Mouse (Mus musculus) G1E (cell line): ENCODE data around the gene Tigd4. TPM values are rescaled to one million over a fixed set of nuclear protein-coding genes. Genes with fewer than 3 reads are reported as not detected.

Experiments
- ATAC-seq: 2 replicates; pipeline ENCODE4 v1.8.0; 2016; ENCODE audit warnings: mild to moderate bottlenecking; ENCODE audit not compliant: insufficient number of reproducible peaks, poor library complexity, low FRiP score, severe bottlenecking; ENCODE audit errors: extremely low read depth
- DNase-seq: peaks from one replicate; pipeline ENCODE4 v3.0.0; 2012; ENCODE audit warnings: low spot score
- H3K27me3 ChIP-seq: 2 replicates; pipeline ENCODE4 v1.6.1; 2012; ENCODE audit warnings: mild to moderate bottlenecking, low read length, inconsistent platforms; ENCODE audit not compliant: insufficient read depth
- H3K36me3 ChIP-seq: replicated peaks from 2 replicates; pipeline ENCODE3; 2012; ENCODE audit warnings: mild to moderate bottlenecking, inconsistent platforms
- H3K4me1 ChIP-seq: 2 replicates; pipeline ENCODE4 v1.6.1; 2012; ENCODE audit warnings: low read depth, low read length, inconsistent platforms, mixed read lengths; ENCODE audit not compliant: insufficient read depth
- H3K4me3 ChIP-seq: 2 replicates; pipeline ENCODE4 v1.5.1; 2012; ENCODE audit warnings: low read depth, mild to moderate bottlenecking, inconsistent platforms, low read length, moderate library complexity, mixed read lengths
- H3K9me3 ChIP-seq: replicated peaks from 2 replicates; pipeline ENCODE4 v1.6.1; 2012; ENCODE audit warnings: inconsistent platforms
- CTCF ChIP-seq: IDR thresholded peaks from 2 replicates; pipeline ENCODE4 v1.5.1; 2012; ENCODE audit warnings: low read depth, low read length, inconsistent platforms, mixed read lengths
- GATA1 ChIP-seq: IDR thresholded peaks from 2 replicates; pipeline ENCODE4 v1.6.1; 2012; ENCODE audit warnings: borderline replicate concordance, low read length, inconsistent platforms, mixed read lengths
- GATA2 ChIP-seq: IDR thresholded peaks from 2 replicates; pipeline ENCODE4 v1.6.1; 2012; ENCODE audit warnings: low read depth, low read length, inconsistent platforms, borderline replicate concordance
- POLR2AphosphoS5 ChIP-seq: IDR thresholded peaks from 2 replicates; pipeline ENCODE4 v1.6.1; 2012; ENCODE audit warnings: low read depth, low read length, inconsistent platforms; ENCODE audit not compliant: insufficient replicate concordance
- TAL1 ChIP-seq: conservative IDR thresholded peaks from 2 replicates; pipeline ENCODE4 v1.6.1; 2012; ENCODE audit warnings: low read depth, low read length, inconsistent platforms, mixed read lengths
- polyA plus RNA-seq: library from polyadenylated mRNA; stranded (reverse); fragments of >175 nt; gene quantifications from 2 replicates; pipeline ENCODE4 v1.2.3, GENCODE M21; 2012
- total RNA-seq, 2 experiments: library from RNA; stranded (forward) in 1 of 2; stranded (reverse) in 1 of 2; fragments of 200-1000 nt in 1 of 2; fragments of >200 nt in 1 of 2; fragmentation: Nextera tagmentation in 1 of 2; gene quantifications; 2 replicates each; pipeline ENCODE4 v1.2.3; 2014 to 2017

Tigd4 gene
- total and polyA plus RNA-seq, 3 experiments: 0.05 TPM; not detected in 2

DNA sequence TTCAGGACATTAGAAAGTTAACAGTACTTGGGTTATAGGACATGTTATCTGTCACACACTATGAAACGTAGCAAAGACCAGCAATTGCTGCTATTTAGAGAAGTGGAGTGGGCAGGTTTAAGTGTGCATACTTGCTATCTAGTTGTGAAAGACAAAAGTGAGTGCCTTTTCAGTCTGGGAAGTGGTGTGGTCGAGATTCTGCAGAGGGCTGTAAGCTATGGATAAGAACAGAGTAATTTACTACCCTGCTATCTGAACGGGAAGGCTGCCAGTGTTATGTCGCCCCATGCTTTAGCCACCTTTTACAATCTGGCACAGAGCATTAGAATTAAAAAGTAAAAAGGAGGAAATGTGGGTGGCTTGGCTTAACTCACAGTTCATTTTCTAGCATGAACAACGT is 6.6 kb upstream of the Tigd4 start:
- DNase-seq (no peak), ATAC-seq (no peak)
- Histone ChIP-seq H3K9me3 (no peaks in the 10 kb centered on the region), H3K4me3 (no peak overlapping the region), H3K36me3 (no peaks in the 10 kb centered on the region), H3K27me3 (peaks cover 9% of the 10 kb centered on the region; the same call in 1 of the 2 replicates), H3K4me1 (peaks cover 21% of the 10 kb centered on the region)
- no peak for TF ChIP-seq GATA1
- TF ChIP-seq GATA2: no peak
- no peak for TF ChIP-seq POLR2AphosphoS5

DNA sequence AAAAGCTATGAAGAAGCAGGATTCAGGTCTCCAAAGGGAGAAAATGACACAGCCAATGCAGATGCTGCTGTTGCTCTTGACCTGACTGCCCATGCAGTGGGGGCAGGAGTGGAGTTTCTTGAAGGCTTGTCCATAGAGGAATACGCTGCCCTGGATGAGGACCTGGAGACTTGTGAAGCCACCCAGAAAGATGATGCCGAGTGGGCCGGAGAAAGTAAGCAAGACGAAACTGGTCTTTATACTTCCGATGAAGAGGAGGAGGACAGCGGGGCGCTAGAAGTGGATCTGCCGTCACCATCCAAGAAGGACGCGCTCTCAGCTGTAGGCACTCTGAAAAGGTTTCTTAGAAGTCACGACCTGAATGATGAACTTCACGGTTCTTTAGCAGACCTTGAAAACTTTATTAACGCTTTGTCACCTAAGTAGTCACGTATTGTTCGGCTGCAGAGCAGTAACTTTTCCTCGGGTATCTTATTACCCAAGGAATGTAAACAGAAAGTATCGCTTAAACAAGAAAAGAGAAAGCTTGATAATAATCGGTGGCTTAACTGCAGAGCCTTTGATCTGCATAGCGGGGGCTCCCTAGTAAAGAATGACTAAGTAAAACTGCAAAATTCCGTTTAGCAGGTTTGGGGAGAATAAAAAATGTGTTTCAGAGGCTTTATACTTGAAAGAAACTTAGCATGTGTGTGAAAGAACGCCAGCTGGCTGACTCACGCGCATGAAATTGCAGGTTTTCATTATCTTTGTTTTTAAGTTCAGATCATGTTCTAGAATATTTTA is 1.7 kb downstream of the Tigd4 start:
- H3K9me3 ChIP-seq: no peaks in the 10 kb centered on the region
- TF ChIP-seq POLR2AphosphoS5: no peak
- TF ChIP-seq TAL1: no peak
- no peak for TF ChIP-seq CTCF
- no peak for TF ChIP-seq GATA2
- TF ChIP-seq GATA1: no peak
- peaks cover 15% of the 10 kb centered on the region for H3K4me1 ChIP-seq
- no peaks in the 10 kb centered on the region for H3K36me3 ChIP-seq
- no peak for ATAC-seq
- no peak for DNase-seq
- peak overlapping the region; percentile 36; the same call in 1 of the 2 replicates for H3K4me3 ChIP-seq
- H3K27me3 ChIP-seq: peaks cover 40% of the 10 kb centered on the region

GRCm38 (mm10) chr3:84595677-84596234 is 2.4 kb downstream of the Tigd4 start:
- no peak for DNase-seq
- ATAC-seq: no peak
- H3K36me3 ChIP-seq: no peaks in the 10 kb centered on the region
- no peak overlapping the region for H3K4me3 ChIP-seq
- peaks cover 15% of the 10 kb centered on the region for H3K4me1 ChIP-seq
- TF ChIP-seq CTCF: no peak
- TF ChIP-seq GATA1: no peak
- no peak for TF ChIP-seq POLR2AphosphoS5
- no peak for TF ChIP-seq GATA2
- no peak for TF ChIP-seq TAL1
- peaks cover 39% of the 10 kb centered on the region for H3K27me3 ChIP-seq
- no peaks in the 10 kb centered on the region for H3K9me3 ChIP-seq

DNA sequence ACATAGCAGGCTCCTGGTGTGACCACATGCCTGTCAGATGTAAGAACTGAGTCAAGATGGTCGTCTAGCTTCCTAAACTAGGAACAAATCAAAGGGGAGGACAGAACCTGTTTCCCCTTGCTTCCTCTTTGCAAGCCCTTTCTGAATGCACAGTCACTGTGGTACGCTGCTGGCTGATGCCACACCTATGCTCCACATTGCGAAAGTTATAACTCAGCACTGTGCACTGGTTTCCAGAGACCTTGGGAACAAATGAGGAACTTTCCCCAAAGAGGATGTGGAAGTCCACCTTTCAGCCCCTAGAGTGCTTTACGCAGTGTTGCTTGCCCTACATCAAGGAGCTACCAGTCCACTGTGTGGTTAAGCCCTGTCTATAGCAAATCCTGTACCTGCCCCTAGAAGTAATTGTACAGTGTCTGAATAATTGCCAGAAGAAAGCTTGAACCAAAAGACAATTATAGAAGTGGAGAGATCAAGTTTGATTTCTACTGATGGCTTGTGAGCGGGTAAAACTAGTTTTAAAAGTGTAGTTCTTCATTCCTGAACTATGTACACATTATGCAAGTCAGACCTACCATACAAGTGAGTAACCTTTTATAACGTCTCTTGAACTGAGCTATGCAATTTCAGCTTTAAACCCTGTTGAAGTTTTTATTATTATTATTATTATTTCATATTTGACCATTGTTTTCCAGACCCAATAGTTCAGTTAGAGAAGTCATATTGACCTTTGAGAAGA is 4.8 kb downstream of the Tigd4 start:
- ATAC-seq: no peak
- H3K36me3 ChIP-seq: no peaks in the 10 kb centered on the region
- TF ChIP-seq GATA1 (no peak), POLR2AphosphoS5 (no peak), CTCF (no peak), TAL1 (no peak), GATA2 (no peak)
- no peak overlapping the region for H3K4me3 ChIP-seq
- DNase-seq: no peak
- peaks cover 15% of the 10 kb centered on the region for H3K4me1 ChIP-seq
- peaks cover 36% of the 10 kb centered on the region for H3K27me3 ChIP-seq
- H3K9me3 ChIP-seq: no peaks in the 10 kb centered on the region

DNA sequence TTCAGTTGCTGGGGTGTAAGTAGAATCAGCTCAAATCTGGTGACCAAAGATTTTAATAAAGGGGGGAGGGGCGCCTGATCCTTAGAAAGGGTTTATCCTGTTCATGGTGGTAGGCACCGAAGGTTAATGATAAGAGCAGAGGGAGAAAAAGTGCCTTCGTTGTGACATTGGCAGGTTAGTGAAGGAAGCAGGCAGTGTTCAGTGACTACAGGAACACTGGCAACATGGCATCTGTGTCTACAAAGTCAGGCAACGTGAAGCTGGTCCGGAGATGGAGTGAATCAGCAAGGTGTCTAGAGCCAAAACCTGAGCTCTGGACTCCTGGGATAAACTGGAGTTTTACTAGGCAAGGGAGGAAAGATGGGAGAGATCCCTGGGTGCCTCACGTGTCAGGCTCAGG is 5.4 kb downstream of the Tigd4 start:
- Histone ChIP-seq H3K9me3 (no peaks in the 10 kb centered on the region), H3K4me1 (peaks cover 15% of the 10 kb centered on the region), H3K27me3 (peaks cover 34% of the 10 kb centered on the region), H3K4me3 (no peak overlapping the region), H3K36me3 (no peaks in the 10 kb centered on the region)
- no peak for ATAC-seq
- no peak for DNase-seq
- no peak for TF ChIP-seq POLR2AphosphoS5
- no peak for TF ChIP-seq GATA1
- TF ChIP-seq GATA2: no peak
- no peak for TF ChIP-seq TAL1
- TF ChIP-seq CTCF: no peak

GRCm38 (mm10) chr3:84601870-84602495 is 8.6 kb downstream of the Tigd4 start:
- Histone ChIP-seq H3K9me3 (no peaks in the 10 kb centered on the region), H3K4me1 (peaks cover 9% of the 10 kb centered on the region), H3K4me3 (no peak overlapping the region), H3K27me3 (peaks cover 25% of the 10 kb centered on the region), H3K36me3 (no peaks in the 10 kb centered on the region)
- ATAC-seq (no peak), DNase-seq (no peak)
- no peak for TF ChIP-seq TAL1
- TF ChIP-seq CTCF: no peak
- no peak for TF ChIP-seq GATA2
- TF ChIP-seq GATA1: no peak
- no peak for TF ChIP-seq POLR2AphosphoS5
